Mouse (Mus musculus) limb, embryonic 15.5 days (tissue): ENCODE results near the gene Cmtm7. TPM values are rescaled to one million over a fixed set of nuclear protein-coding genes. Genes with fewer than 3 reads are reported as not detected.
"Not testable (repeated sequence)": the region's sequence is repeated elsewhere in the genome, so short reads cannot be mapped to it uniquely, and the experiment has no call there.

Experiments used
- ATAC-seq: fragments of 200-750 bp; cut with Nextera tagmentation; 2 replicates; pipeline ENCODE4 v1.8.0; 2017; ENCODE audit warnings: low read depth, moderate TSS enrichment; ENCODE audit not compliant: insufficient number of reproducible peaks, low FRiP score, low TSS enrichment
- H3K27ac ChIP-seq: fragments of 300-500 bp; sonication (generic); 2 replicates; pipeline ENCODE4 v1.5.1; 2015; ENCODE audit warnings: moderate library complexity, mild to moderate bottlenecking, inconsistent platforms
- H3K27me3 ChIP-seq: fragments of 300-500 bp; sonication (generic); 2 replicates; pipeline ENCODE4 v1.6.1; 2015; ENCODE audit warnings: inconsistent platforms
- H3K36me3 ChIP-seq: fragments of 300-500 bp; sonication (generic); 2 replicates; pipeline ENCODE4 v1.6.1; 2015; ENCODE audit warnings: inconsistent platforms
- H3K4me1 ChIP-seq: fragments of 300-500 bp; sonication (generic); 2 replicates; pipeline ENCODE4 v1.6.1; 2015; ENCODE audit warnings: inconsistent platforms
- H3K4me2 ChIP-seq: fragments of 300-500 bp; sonication (generic); 2 replicates; pipeline ENCODE4 v1.6.1; 2015; ENCODE audit warnings: mild to moderate bottlenecking, inconsistent platforms
- H3K4me3 ChIP-seq: fragments of 300-500 bp; sonication (generic); 2 replicates; pipeline ENCODE4 v1.5.1; 2015; ENCODE audit warnings: mild to moderate bottlenecking, inconsistent platforms
- H3K9ac ChIP-seq: fragments of 300-500 bp; sonication (generic); 2 replicates; pipeline ENCODE4 v1.6.1; 2015; ENCODE audit warnings: inconsistent platforms
- H3K9me3 ChIP-seq: fragments of 300-500 bp; sonication (generic); 2 replicates; pipeline ENCODE4 v1.6.1; 2016; ENCODE audit warnings: inconsistent platforms
- WGBS: fragments of 180-500 bp; shearing (Covaris S2); methylation state at CpG from one replicate; pipeline ENCODE4 v1.1.7; 2015; 5-methylcytosine and 5-hydroxymethylcytosine counted together
- polyA plus RNA-seq: library from polyadenylated mRNA; unstranded; fragments of >200 nt; fragmentation: Nextera tagmentation; extraction: Ambion mirVana; gene quantifications from 2 replicates; pipeline ENCODE4 v1.2.1, GENCODE M21; 2015

The Cmtm7 gene
- polyA plus RNA-seq, 1 experiment from 2014 or later, result 119 TPM

GRCm38 (mm10) chr9:114733238-114733637 lies 48.4 kb downstream of the Cmtm7 start:
- Histone ChIP-seq H3K4me1 (peaks cover 18% of the 10 kb centered on the region), H3K4me3 (no peak overlapping the region), H3K27ac (no peak overlapping the region), H3K27me3 (no peaks in the 10 kb centered on the region), H3K9me3 (no peaks in the 10 kb centered on the region), H3K4me2 (no peak overlapping the region), H3K36me3 (peaks cover 3% of the 10 kb centered on the region; the same call in 1 of the 2 replicates), H3K9ac (no peak overlapping the region)
- no peak for ATAC-seq
- WGBS, result 81% methylated on average over 2 of the region's 2 CpGs

GRCm38 (mm10) chr9:114731871-114732682 lies 49.6 kb downstream of the Cmtm7 start:
- H3K4me2 ChIP-seq, result peak overlapping the region; percentile 57
- whole genome bisulfite sequencing, result 60% methylated on average over 12 of the region's 12 CpGs

GRCm38 (mm10) chr9:114731011-114731755 lies 50.5 kb downstream of the Cmtm7 start, which contains the start of gene Cmtm6:
Gene Cmtm6 (plus strand): TSS chr9:114731116.
- WGBS, result under 1% methylated on average over 53 of the region's 53 CpGs
- Histone ChIP-seq H3K4me3 (peak within 1 kb of the TSS; percentile 88), H3K27ac (peak within 1 kb of the TSS; percentile 95), H3K4me1 (peaks cover 11% of the 10 kb centered on the region), H3K9ac (peak within 1 kb of the TSS; percentile 85), H3K9me3 (no peaks in the 10 kb centered on the region), H3K27me3 (no peaks in the 10 kb centered on the region), H3K4me2 (peak within 1 kb of the TSS; percentile 57), H3K36me3 (no peaks in the 10 kb centered on the region)
- peak; percentile 93 for ATAC-seq

More at GRCm38 (mm10) chr9:114731871-114732682, 49.6 kb downstream of the Cmtm7 start:
- Histone ChIP-seq H3K27ac (peak overlapping the region; percentile 95; the same call in 1 of the 2 replicates), H3K36me3 (no peaks in the 10 kb centered on the region), H3K9me3 (no peaks in the 10 kb centered on the region), H3K4me1 (peaks cover 18% of the 10 kb centered on the region), H3K27me3 (no peaks in the 10 kb centered on the region), H3K9ac (no peak overlapping the region), H3K4me3 (peak overlapping the region; percentile 88)
- no peak for ATAC-seq

GRCm38 (mm10) chr9:114729911-114730805 lies 51.5 kb downstream of the Cmtm7 start:
- WGBS, result 35% methylated on average over 25 of the region's 30 CpGs
- peak overlapping the region; percentile 57 for H3K4me2 ChIP-seq
- peaks cover 4% of the 10 kb centered on the region; the same call in 1 of the 2 replicates for H3K36me3 ChIP-seq
- H3K27me3 ChIP-seq, result no peaks in the 10 kb centered on the region
- H3K9ac ChIP-seq, result no peak overlapping the region
- H3K9me3 ChIP-seq, result no peaks in the 10 kb centered on the region
- peak overlapping the region; percentile 88 for H3K4me3 ChIP-seq
- H3K27ac ChIP-seq, result no peak overlapping the region
- H3K4me1 ChIP-seq, result peaks cover 11% of the 10 kb centered on the region
- no peak for ATAC-seq

- H3K4me3 ChIP-seq, ATAC-seq, H3K4me1 ChIP-seq, H3K4me2 ChIP-seq, H3K9ac ChIP-seq, H3K9me3 ChIP-seq, H3K27ac ChIP-seq, H3K27me3 ChIP-seq: not testable (repeated sequence)
- H3K36me3 ChIP-seq, result peaks cover 19% of the 10 kb centered on the region
- 33% methylated on average over 2 of the region's 2 CpGs for WGBS
These were observed 53.2 kb downstream of the Cmtm7 start for GRCm38 (mm10) chr9:114728432-114728831.

GRCm38 (mm10) chr9:114727315-114727714 lies 54.3 kb downstream of the Cmtm7 start:
- ATAC-seq, result no peak
- 9% methylated on average over 3 of the region's 3 CpGs for WGBS

GRCm38 (mm10) chr9:114716677-114717331 lies 64.9 kb downstream of the Cmtm7 start:
- H3K27ac ChIP-seq, result no peak overlapping the region
- no peak for ATAC-seq
- no peak overlapping the region for H3K4me2 ChIP-seq
- no peak overlapping the region for H3K9ac ChIP-seq
- H3K4me3 ChIP-seq, result no peak overlapping the region
- no peaks in the 10 kb centered on the region for H3K9me3 ChIP-seq
- H3K36me3 ChIP-seq, result peaks cover 88% of the 10 kb centered on the region
- no peaks in the 10 kb centered on the region for H3K27me3 ChIP-seq
- 75% methylated on average over 18 of the region's 18 CpGs for WGBS
- H3K4me1 ChIP-seq, result no peaks in the 10 kb centered on the region

More at GRCm38 (mm10) chr9:114727315-114727714, 54.3 kb downstream of the Cmtm7 start:
- H3K9me3 ChIP-seq, result no peaks in the 10 kb centered on the region
- no peaks in the 10 kb centered on the region for H3K27me3 ChIP-seq
- H3K4me3 ChIP-seq, result no peak overlapping the region
- H3K9ac ChIP-seq, result no peak overlapping the region
- peaks cover 6% of the 10 kb centered on the region for H3K4me1 ChIP-seq
- peaks cover 30% of the 10 kb centered on the region for H3K36me3 ChIP-seq
- no peak overlapping the region for H3K27ac ChIP-seq
- no peak overlapping the region for H3K4me2 ChIP-seq

- no peak overlapping the region for H3K4me3 ChIP-seq
- no peak overlapping the region for H3K9ac ChIP-seq
- no peaks in the 10 kb centered on the region for H3K27me3 ChIP-seq
- H3K27ac ChIP-seq, result no peak overlapping the region
- no peak overlapping the region for H3K4me2 ChIP-seq
- 94% methylated on average over 7 of the region's 7 CpGs for WGBS
- H3K9me3 ChIP-seq, result no peaks in the 10 kb centered on the region
- peaks cover 78% of the 10 kb centered on the region for H3K36me3 ChIP-seq
- ATAC-seq, result no peak
- no peaks in the 10 kb centered on the region for H3K4me1 ChIP-seq
These were observed 68.2 kb downstream of the Cmtm7 start for GRCm38 (mm10) chr9:114713481-114713880.

GRCm38 (mm10) chr9:114710345-114710744 lies 71.3 kb downstream of the Cmtm7 start:
- H3K4me1 ChIP-seq, result no peaks in the 10 kb centered on the region
- no peak overlapping the region for H3K27ac ChIP-seq
- 80% methylated on average over 7 of the region's 7 CpGs for whole genome bisulfite sequencing
- no peak overlapping the region for H3K9ac ChIP-seq
- no peak for ATAC-seq
- H3K9me3 ChIP-seq, result no peaks in the 10 kb centered on the region
- no peaks in the 10 kb centered on the region for H3K27me3 ChIP-seq
- H3K36me3 ChIP-seq, result peaks cover 70% of the 10 kb centered on the region
- no peak overlapping the region for H3K4me2 ChIP-seq
- no peak overlapping the region for H3K4me3 ChIP-seq

GRCm38 (mm10) chr9:114707805-114708204 lies 73.9 kb downstream of the Cmtm7 start:
- Histone ChIP-seq H3K4me2 (no peak overlapping the region), H3K9me3 (no peaks in the 10 kb centered on the region), H3K36me3 (peaks cover 53% of the 10 kb centered on the region), H3K4me3 (no peak overlapping the region), H3K27me3 (no peaks in the 10 kb centered on the region), H3K4me1 (no peaks in the 10 kb centered on the region), H3K27ac (no peak overlapping the region), H3K9ac (no peak overlapping the region)
- 91% methylated on average over 4 of the region's 4 CpGs for WGBS
- ATAC-seq, result no peak
